Mouse (Mus musculus) midbrain, embryonic 11.5 days (tissue): ENCODE results near the gene Mob3b. TPM values are rescaled to one million over a fixed set of nuclear protein-coding genes. Genes with fewer than 3 reads are reported as not detected.

Experiments used
- ATAC-seq: fragments of 200-750 bp; cut with Nextera tagmentation; 2 replicates; pipeline ENCODE4 v1.8.0; 2017; ENCODE audit warnings: moderate TSS enrichment, moderate library complexity; ENCODE audit not compliant: low FRiP score
- DNase-seq: peaks from one replicate; pipeline ENCODE4 v3.0.0; 2015; ENCODE audit warnings: low spot score; ENCODE audit errors: missing footprints
- H3K27ac ChIP-seq: fragments of 300-500 bp; sonication (generic); 2 replicates; pipeline ENCODE4 v1.5.1; 2014; ENCODE audit warnings: low read depth, low read length
- H3K27me3 ChIP-seq: fragments of 300-500 bp; sonication (generic); 2 replicates; pipeline ENCODE4 v1.6.1; 2014; ENCODE audit warnings: mild to moderate bottlenecking, low read length, moderate library complexity, mixed read lengths; ENCODE audit not compliant: control insufficient read depth, insufficient read depth
- H3K36me3 ChIP-seq: fragments of 300-500 bp; sonication (generic); 2 replicates; pipeline ENCODE4 v1.6.1; 2014; ENCODE audit warnings: mild to moderate bottlenecking, low read length, moderate library complexity, mixed read lengths; ENCODE audit not compliant: control insufficient read depth, insufficient read depth
- H3K4me1 ChIP-seq: fragments of 300-500 bp; sonication (generic); 2 replicates; pipeline ENCODE4 v1.6.1; 2014; ENCODE audit warnings: low read length; ENCODE audit not compliant: control insufficient read depth, insufficient read depth
- H3K4me2 ChIP-seq: fragments of 300-500 bp; sonication (generic); 2 replicates; pipeline ENCODE4 v1.6.1; 2014; ENCODE audit warnings: mild to moderate bottlenecking, moderate library complexity
- H3K4me3 ChIP-seq: fragments of 300-500 bp; sonication (generic); 2 replicates; pipeline ENCODE4 v1.5.1; 2014; ENCODE audit warnings: low read depth, low read length
- H3K9ac ChIP-seq: fragments of 300-500 bp; sonication (generic); 2 replicates; pipeline ENCODE4 v1.6.1; 2014; ENCODE audit warnings: low read length
- H3K9me3 ChIP-seq: fragments of 300-500 bp; sonication (generic); 2 replicates; pipeline ENCODE4 v1.6.1; 2016; ENCODE audit warnings: low read length; ENCODE audit not compliant: control insufficient read depth
- WGBS: fragments of 180-500 bp; shearing (Covaris S2); extraction: QIAGEN DNeasy Blood & Tissue Kit; methylation state at CpG from one replicate; pipeline ENCODE4 v1.1.7; 2014; 5-methylcytosine and 5-hydroxymethylcytosine counted together
- polyA plus RNA-seq: library from polyadenylated mRNA; unstranded; fragments of >200 nt; fragmentation: Nextera tagmentation; extraction: Ambion mirVana; gene quantifications from 2 replicates; pipeline ENCODE4 v1.2.1, GENCODE M21; 2014

The Mob3b gene
- polyA plus RNA-seq, 1 experiment from 2014 or later: 16.5 TPM

GRCm38 (mm10) chr4:35068739-35069138 lies 88.5 kb downstream of the Mob3b start:
- Histone ChIP-seq H3K4me3 (no peak overlapping the region), H3K36me3 (no peaks in the 10 kb centered on the region), H3K4me1 (peaks cover 2% of the 10 kb centered on the region; the same call in 1 of the 2 replicates), H3K27ac (no peak overlapping the region), H3K27me3 (no peaks in the 10 kb centered on the region), H3K9ac (no peak overlapping the region), H3K4me2 (no peak overlapping the region), H3K9me3 (no peaks in the 10 kb centered on the region)
- 70% methylated on average over 4 of the region's 4 CpGs for WGBS
- ATAC-seq: no peak
- no peak for DNase-seq

- no peaks in the 10 kb centered on the region for H3K36me3 ChIP-seq
- peaks cover 2% of the 10 kb centered on the region; the same call in 1 of the 2 replicates for H3K4me1 ChIP-seq
- ATAC-seq: no peak
- H3K4me2 ChIP-seq: no peak overlapping the region
- WGBS: 66% methylated on average over 4 of the region's 4 CpGs
- H3K9me3 ChIP-seq: no peaks in the 10 kb centered on the region
- H3K4me3 ChIP-seq: no peak overlapping the region
- no peak overlapping the region for H3K9ac ChIP-seq
- no peaks in the 10 kb centered on the region for H3K27me3 ChIP-seq
- no peak for DNase-seq
- no peak overlapping the region for H3K27ac ChIP-seq
These were observed 91.1 kb downstream of the Mob3b start for GRCm38 (mm10) chr4:35066163-35066562.

GRCm38 (mm10) chr4:35065075-35065838 lies 92.0 kb downstream of the Mob3b start:
- Histone ChIP-seq H3K36me3 (no peaks in the 10 kb centered on the region), H3K4me2 (no peak overlapping the region), H3K27me3 (no peaks in the 10 kb centered on the region), H3K27ac (no peak overlapping the region), H3K9ac (no peak overlapping the region), H3K9me3 (no peaks in the 10 kb centered on the region), H3K4me1 (peaks cover 2% of the 10 kb centered on the region; the same call in 1 of the 2 replicates), H3K4me3 (no peak overlapping the region)
- WGBS: 63% methylated on average over 15 of the region's 15 CpGs
- DNase-seq (no peak), ATAC-seq (0 out of 2 replicates have a peak, but pooled peaks have one; percentile 35)

- ATAC-seq (no peak), DNase-seq (no peak)
- peaks cover 2% of the 10 kb centered on the region; the same call in 1 of the 2 replicates for H3K4me1 ChIP-seq
- no peaks in the 10 kb centered on the region for H3K27me3 ChIP-seq
- no peak overlapping the region for H3K4me3 ChIP-seq
- H3K9ac ChIP-seq: no peak overlapping the region
- no peak overlapping the region for H3K4me2 ChIP-seq
- H3K9me3 ChIP-seq: no peaks in the 10 kb centered on the region
- H3K36me3 ChIP-seq: no peaks in the 10 kb centered on the region
- no peak overlapping the region for H3K27ac ChIP-seq
- 76% methylated on average over 7 of the region's 7 CpGs for WGBS
These were observed 94.1 kb downstream of the Mob3b start for GRCm38 (mm10) chr4:35063146-35063719.

GRCm38 (mm10) chr4:35060964-35061363 lies 96.3 kb downstream of the Mob3b start:
- no peaks in the 10 kb centered on the region for H3K9me3 ChIP-seq
- ATAC-seq (no peak), DNase-seq (no peak)
- H3K4me1 ChIP-seq: peaks cover 2% of the 10 kb centered on the region; the same call in 1 of the 2 replicates
- H3K9ac ChIP-seq: no peak overlapping the region
- WGBS: 79% methylated on average over 1 of the region's 1 CpGs
- H3K36me3 ChIP-seq: no peaks in the 10 kb centered on the region
- H3K27me3 ChIP-seq: no peaks in the 10 kb centered on the region
- no peak overlapping the region for H3K27ac ChIP-seq
- no peak overlapping the region for H3K4me2 ChIP-seq
- H3K4me3 ChIP-seq: no peak overlapping the region

- DNase-seq (no peak), ATAC-seq (no peak)
- Histone ChIP-seq H3K4me1 (peaks cover 2% of the 10 kb centered on the region; the same call in 1 of the 2 replicates), H3K4me2 (no peak overlapping the region), H3K9ac (no peak overlapping the region), H3K4me3 (no peak overlapping the region), H3K27me3 (no peaks in the 10 kb centered on the region), H3K9me3 (no peaks in the 10 kb centered on the region; the same call in 1 of the 2 replicates), H3K36me3 (no peaks in the 10 kb centered on the region), H3K27ac (no peak overlapping the region)
- 87% methylated on average over 3 of the region's 3 CpGs for WGBS
These were observed 96.9 kb downstream of the Mob3b start for GRCm38 (mm10) chr4:35060401-35060800.

GRCm38 (mm10) chr4:35054362-35054761 lies 102.9 kb downstream of the Mob3b start:
- Histone ChIP-seq H3K27me3 (no peaks in the 10 kb centered on the region), H3K4me3 (no peak overlapping the region), H3K27ac (no peak overlapping the region), H3K9me3 (no peaks in the 10 kb centered on the region; the same call in 1 of the 2 replicates), H3K36me3 (no peaks in the 10 kb centered on the region), H3K4me1 (no peaks in the 10 kb centered on the region), H3K9ac (no peak overlapping the region), H3K4me2 (no peak overlapping the region)
- no peak for ATAC-seq
- WGBS: 84% methylated on average over 2 of the region's 2 CpGs
- no peak for DNase-seq

- H3K9me3 ChIP-seq: no peaks in the 10 kb centered on the region; the same call in 1 of the 2 replicates
- H3K27me3 ChIP-seq: no peaks in the 10 kb centered on the region
- H3K4me3 ChIP-seq: no peak overlapping the region
- H3K27ac ChIP-seq: no peak overlapping the region
- no peaks in the 10 kb centered on the region for H3K36me3 ChIP-seq
- DNase-seq (no peak), ATAC-seq (no peak)
- no peaks in the 10 kb centered on the region for H3K4me1 ChIP-seq
- no peak overlapping the region for H3K4me2 ChIP-seq
- WGBS: 95% methylated on average over 6 of the region's 6 CpGs
- H3K9ac ChIP-seq: no peak overlapping the region
These were observed 104.9 kb downstream of the Mob3b start for GRCm38 (mm10) chr4:35052174-35052942.

GRCm38 (mm10) chr4:35051152-35051551 lies 106.1 kb downstream of the Mob3b start:
- no peak overlapping the region for H3K27ac ChIP-seq
- H3K36me3 ChIP-seq: no peaks in the 10 kb centered on the region
- H3K27me3 ChIP-seq: no peaks in the 10 kb centered on the region
- H3K9me3 ChIP-seq: no peaks in the 10 kb centered on the region; the same call in 1 of the 2 replicates
- no peak overlapping the region for H3K9ac ChIP-seq
- H3K4me3 ChIP-seq: no peak overlapping the region
- DNase-seq (no peak), ATAC-seq (no peak)
- no peak overlapping the region for H3K4me2 ChIP-seq
- WGBS: 87% methylated on average over 7 of the region's 7 CpGs
- H3K4me1 ChIP-seq: no peaks in the 10 kb centered on the region
